Mouse (Mus musculus) forebrain, embryonic 14.5 days (tissue): ENCODE results near the gene Plxdc1. TPM values are rescaled to one million over a fixed set of nuclear protein-coding genes. Genes with fewer than 3 reads are reported as not detected.

Experiments used
- ATAC-seq: fragments of 200-750 bp; cut with Nextera tagmentation; 2 replicates; pipeline ENCODE4 v1.8.0; 2017; ENCODE audit warnings: mild to moderate bottlenecking, moderate library complexity
- DNase-seq: peaks from one replicate; pipeline ENCODE4 v3.0.0-alpha.2; 2015; ENCODE audit warnings: low spot score
- H3K27ac ChIP-seq: fragments of 300-500 bp; sonication (generic); 2 replicates; pipeline ENCODE4 v1.5.1; 2014; ENCODE audit warnings: low read depth, mild to moderate bottlenecking, control low read depth, low read length, moderate library complexity
- H3K27me3 ChIP-seq: fragments of 300-500 bp; sonication (generic); replicated peaks from 2 replicates; pipeline ENCODE4 v1.6.1; 2014; ENCODE audit warnings: low read length, control low read depth, mixed read lengths; ENCODE audit not compliant: control insufficient read depth, insufficient read depth
- H3K36me3 ChIP-seq: fragments of 300-500 bp; sonication (generic); 2 replicates; pipeline ENCODE4 v1.6.1; 2014; ENCODE audit warnings: low read length, control low read depth; ENCODE audit not compliant: control insufficient read depth, insufficient read depth
- H3K4me1 ChIP-seq: fragments of 300-500 bp; sonication (generic); 2 replicates; pipeline ENCODE4 v1.6.1; 2014; ENCODE audit warnings: antibody characterized with exemption, low read length, control low read depth; ENCODE audit not compliant: control insufficient read depth, insufficient read depth
- H3K4me2 ChIP-seq: fragments of 300-500 bp; sonication (generic); 2 replicates; pipeline ENCODE4 v1.6.1; 2014; ENCODE audit warnings: mild to moderate bottlenecking, control low read depth, low read length
- H3K4me3 ChIP-seq: fragments of 300-500 bp; sonication (generic); 2 replicates; pipeline ENCODE4 v1.5.1; 2014; ENCODE audit warnings: low read depth, low read length, control low read depth
- H3K9ac ChIP-seq: fragments of 300-500 bp; sonication (generic); 2 replicates; pipeline ENCODE4 v1.6.1; 2014; ENCODE audit warnings: mild to moderate bottlenecking, low read length, control low read depth, moderate library complexity
- H3K9me3 ChIP-seq: fragments of 300-500 bp; sonication (generic); replicated peaks from 2 replicates; pipeline ENCODE4 v1.6.1; 2016; ENCODE audit warnings: low read length, control low read depth, mixed read lengths; ENCODE audit not compliant: control insufficient read depth
- WGBS: fragments of 180-500 bp; shearing (Covaris S2); extraction: QIAGEN DNeasy Blood & Tissue Kit; methylation state at CpG from one replicate; pipeline ENCODE4 v1.1.7; 2014; 5-methylcytosine and 5-hydroxymethylcytosine counted together
- polyA plus RNA-seq: library from polyadenylated mRNA; unstranded; fragments of >200 nt; fragmentation: Nextera tagmentation; extraction: Ambion mirVana; gene quantifications from 2 replicates; pipeline ENCODE4 v1.2.1, GENCODE M21; 2014

Plxdc1 gene
- polyA plus RNA-seq, 1 experiment from 2014 or later, result 0.48 TPM

DNA sequence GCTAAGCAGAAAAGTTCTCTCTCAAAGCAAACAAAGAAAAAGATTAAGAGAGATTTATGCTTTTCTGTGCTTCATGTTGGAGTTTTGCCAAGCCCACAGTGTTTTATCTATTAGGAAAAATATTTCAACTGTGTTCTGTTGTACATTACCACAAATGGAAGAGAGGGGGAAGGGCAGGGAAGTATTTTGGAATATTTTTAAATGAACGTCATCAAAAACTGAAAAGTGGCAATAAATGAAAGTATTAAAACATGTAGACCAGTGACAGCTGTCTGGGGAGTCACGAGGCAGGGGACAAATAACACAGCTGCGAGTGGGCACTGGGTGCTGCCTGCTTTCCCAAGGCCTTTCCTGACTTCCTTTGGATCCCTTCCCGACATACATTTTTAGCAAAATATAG lies 89.6 kb downstream of the Plxdc1 start:
- Histone ChIP-seq H3K9me3 (no peaks in the 10 kb centered on the region), H3K27ac (no peak overlapping the region), H3K4me2 (no peak overlapping the region), H3K27me3 (no peaks in the 10 kb centered on the region), H3K9ac (no peak overlapping the region), H3K4me1 (no peaks in the 10 kb centered on the region), H3K4me3 (no peak overlapping the region), H3K36me3 (no peaks in the 10 kb centered on the region)
- DNase-seq, result no peak
- 80% methylated on average over 4 of the region's 4 CpGs for WGBS
- ATAC-seq, result no peak

GRCm38 (mm10) chr11:97891821-97892220 lies 94.4 kb downstream of the Plxdc1 start:
- Histone ChIP-seq H3K9me3 (no peaks in the 10 kb centered on the region), H3K27me3 (no peaks in the 10 kb centered on the region), H3K27ac (no peak overlapping the region), H3K36me3 (no peaks in the 10 kb centered on the region), H3K4me1 (no peaks in the 10 kb centered on the region), H3K4me3 (no peak overlapping the region), H3K9ac (no peak overlapping the region), H3K4me2 (no peak overlapping the region)
- WGBS, result 73% methylated on average over 5 of the region's 5 CpGs
- ATAC-seq (no peak), DNase-seq (no peak)

- no peak overlapping the region for H3K9ac ChIP-seq
- no peak for DNase-seq
- H3K4me3 ChIP-seq, result no peak overlapping the region
- H3K4me2 ChIP-seq, result no peak overlapping the region
- H3K27me3 ChIP-seq, result no peaks in the 10 kb centered on the region
- 99% methylated on average over 2 of the region's 2 CpGs for WGBS
- no peak for ATAC-seq
- no peaks in the 10 kb centered on the region for H3K9me3 ChIP-seq
- no peaks in the 10 kb centered on the region for H3K36me3 ChIP-seq
- H3K4me1 ChIP-seq, result no peaks in the 10 kb centered on the region
- no peak overlapping the region for H3K27ac ChIP-seq
Measured at GRCm38 (mm10) chr11:97885296-97885915, 100.8 kb downstream of the Plxdc1 start.

GRCm38 (mm10) chr11:97884601-97885185 lies 101.6 kb downstream of the Plxdc1 start:
- ATAC-seq (peak; percentile 20; the same call in 1 of the 2 replicates), DNase-seq (no peak)
- peak overlapping the region; percentile 55 for H3K4me3 ChIP-seq
- peak overlapping the region; percentile 5 for H3K9ac ChIP-seq
- no peaks in the 10 kb centered on the region for H3K27me3 ChIP-seq
- WGBS, result 26% methylated on average over 7 of the region's 7 CpGs
- no peaks in the 10 kb centered on the region for H3K36me3 ChIP-seq
- no peaks in the 10 kb centered on the region for H3K9me3 ChIP-seq
- H3K4me2 ChIP-seq, result peak overlapping the region; percentile 52
- H3K27ac ChIP-seq, result peak overlapping the region; percentile 68
- H3K4me1 ChIP-seq, result no peaks in the 10 kb centered on the region

GRCm38 (mm10) chr11:97883918-97884600 lies 102.2 kb downstream of the Plxdc1 start, which contains the start of gene Fbxo47:
Gene Fbxo47, minus strand, starts transcription at chr11:97884154.
- Histone ChIP-seq H3K9ac (peak within 1 kb of the TSS; percentile 58), H3K4me3 (peak within 1 kb of the TSS; percentile 55), H3K4me1 (no peaks in the 10 kb centered on the region), H3K4me2 (peak within 1 kb of the TSS; percentile 52), H3K27me3 (no peaks in the 10 kb centered on the region), H3K9me3 (no peaks in the 10 kb centered on the region), H3K27ac (peak within 1 kb of the TSS; percentile 68), H3K36me3 (no peaks in the 10 kb centered on the region)
- under 1% methylated on average over 37 of the region's 37 CpGs for WGBS
- DNase-seq (peak; percentile 99), ATAC-seq (peak; percentile 97)

DNA sequence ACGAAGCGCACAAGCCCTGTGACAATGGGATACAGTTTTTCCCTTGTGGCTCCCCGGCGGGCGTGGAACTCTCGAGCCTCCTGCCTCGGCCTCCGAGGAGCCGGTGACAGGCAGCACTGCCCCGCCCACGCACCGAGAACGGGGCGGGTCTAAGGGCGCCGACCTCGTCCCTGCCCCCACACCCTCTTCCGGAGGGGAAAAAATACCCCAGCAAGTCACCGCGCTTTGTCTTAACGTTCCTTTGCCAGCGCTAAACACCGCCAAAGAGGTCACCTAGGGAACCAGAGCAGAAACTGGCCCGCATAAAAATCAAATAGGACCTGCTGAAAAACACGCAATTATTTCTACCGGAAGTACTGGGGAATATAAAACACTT lies 102.7 kb downstream of the Plxdc1 start:
- peak overlapping the region; percentile 55 for H3K4me3 ChIP-seq
- peak overlapping the region; percentile 60; the same call in 1 of the 2 replicates for H3K27ac ChIP-seq
- peak overlapping the region; percentile 52 for H3K4me2 ChIP-seq
- H3K9me3 ChIP-seq, result no peaks in the 10 kb centered on the region
- peak; percentile 57 for DNase-seq
- WGBS, result 3% methylated on average over 26 of the region's 26 CpGs
- ATAC-seq, result peak; percentile 54
- no peaks in the 10 kb centered on the region for H3K27me3 ChIP-seq
- no peaks in the 10 kb centered on the region for H3K4me1 ChIP-seq
- no peaks in the 10 kb centered on the region for H3K36me3 ChIP-seq
- peak overlapping the region; percentile 58 for H3K9ac ChIP-seq

- Histone ChIP-seq H3K9ac (no peak overlapping the region), H3K27ac (no peak overlapping the region), H3K4me1 (no peaks in the 10 kb centered on the region), H3K4me3 (no peak overlapping the region), H3K4me2 (no peak overlapping the region), H3K27me3 (no peaks in the 10 kb centered on the region), H3K9me3 (no peaks in the 10 kb centered on the region), H3K36me3 (no peaks in the 10 kb centered on the region)
- no peak for ATAC-seq
- DNase-seq, result no peak
- WGBS, result 89% methylated on average over 4 of the region's 4 CpGs
Measured at GRCm38 (mm10) chr11:97880362-97880761, 105.9 kb downstream of the Plxdc1 start.

DNA sequence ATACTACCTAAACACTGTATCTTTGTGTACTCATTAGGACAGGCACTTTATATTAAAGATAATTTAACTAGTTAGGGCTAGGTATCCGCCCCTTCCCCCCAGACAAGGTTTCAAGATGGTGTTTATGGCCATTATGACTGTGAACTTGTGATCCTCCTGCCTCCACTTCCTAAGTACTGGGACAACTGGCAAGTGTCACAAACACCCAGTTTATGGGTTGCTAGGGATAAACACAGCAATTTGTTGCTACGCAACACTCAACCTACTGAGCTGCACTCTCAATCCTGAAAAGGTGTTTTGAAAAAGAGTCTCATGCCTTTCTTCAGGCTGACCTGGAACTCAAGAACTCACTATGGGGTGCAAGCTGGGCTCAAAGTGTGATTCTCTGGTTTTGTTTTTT lies 108.9 kb downstream of the Plxdc1 start:
- no peaks in the 10 kb centered on the region for H3K4me1 ChIP-seq
- no peaks in the 10 kb centered on the region for H3K27me3 ChIP-seq
- DNase-seq (no peak), ATAC-seq (no peak)
- H3K4me2 ChIP-seq, result no peak overlapping the region
- H3K27ac ChIP-seq, result no peak overlapping the region
- no peak overlapping the region for H3K9ac ChIP-seq
- H3K36me3 ChIP-seq, result no peaks in the 10 kb centered on the region
- 85% methylated on average over 2 of the region's 2 CpGs for WGBS
- no peak overlapping the region for H3K4me3 ChIP-seq
- no peaks in the 10 kb centered on the region for H3K9me3 ChIP-seq

- no peaks in the 10 kb centered on the region for H3K4me1 ChIP-seq
- H3K4me3 ChIP-seq, result no peak overlapping the region
- H3K4me2 ChIP-seq, result no peak overlapping the region
- 85% methylated on average over 1 of the region's 1 CpGs for WGBS
- H3K36me3 ChIP-seq, result no peaks in the 10 kb centered on the region
- no peak overlapping the region for H3K27ac ChIP-seq
- DNase-seq, result no peak
- no peaks in the 10 kb centered on the region for H3K27me3 ChIP-seq
- H3K9ac ChIP-seq, result no peak overlapping the region
- no peak for ATAC-seq
- H3K9me3 ChIP-seq, result no peaks in the 10 kb centered on the region
Measured at GRCm38 (mm10) chr11:97874396-97874795, 111.8 kb downstream of the Plxdc1 start.
